Mouse (Mus musculus): Measurements from ENCODE around the gene 4933405L10Rik. TPM values are rescaled to one million over a fixed set of nuclear protein-coding genes. Genes with fewer than 3 reads are reported as not detected.

The 4933405L10Rik gene
- polyA plus RNA-seq, 1 experiment: 0.51 TPM

GRCm38 (mm10) chr8:105715042-105715441 is 7.6 kb downstream of the 4933405L10Rik start:
- Histone ChIP-seq H3K4me3 (replicated peaks; ENCODE audit: insufficient read depth, low read depth, low read length) (no peak overlapping the region), H3K27ac (ENCODE audit: insufficient read depth, low read length) (no peak overlapping the region), H3K4me1 (ENCODE audit: control insufficient read depth, insufficient read depth, low read length) (no peaks in the 10 kb centered on the region), H3K27me3 (ENCODE audit: control insufficient read depth, insufficient read depth, low read length) (no peaks in the 10 kb centered on the region)
- no peak for DNase-seq
- 36% methylated on average over 6 of the region's 6 CpGs for WGBS
- no peak for TF ChIP-seq CTCF (IDR thresholded peaks at IDR 0.05; ENCODE audit: borderline replicate concordance, insufficient read depth, low read depth, low read length)
- no peak for TF ChIP-seq POLR2A (IDR thresholded peaks at IDR 0.05; ENCODE audit: borderline replicate concordance, insufficient read depth, low read length)

DNA sequence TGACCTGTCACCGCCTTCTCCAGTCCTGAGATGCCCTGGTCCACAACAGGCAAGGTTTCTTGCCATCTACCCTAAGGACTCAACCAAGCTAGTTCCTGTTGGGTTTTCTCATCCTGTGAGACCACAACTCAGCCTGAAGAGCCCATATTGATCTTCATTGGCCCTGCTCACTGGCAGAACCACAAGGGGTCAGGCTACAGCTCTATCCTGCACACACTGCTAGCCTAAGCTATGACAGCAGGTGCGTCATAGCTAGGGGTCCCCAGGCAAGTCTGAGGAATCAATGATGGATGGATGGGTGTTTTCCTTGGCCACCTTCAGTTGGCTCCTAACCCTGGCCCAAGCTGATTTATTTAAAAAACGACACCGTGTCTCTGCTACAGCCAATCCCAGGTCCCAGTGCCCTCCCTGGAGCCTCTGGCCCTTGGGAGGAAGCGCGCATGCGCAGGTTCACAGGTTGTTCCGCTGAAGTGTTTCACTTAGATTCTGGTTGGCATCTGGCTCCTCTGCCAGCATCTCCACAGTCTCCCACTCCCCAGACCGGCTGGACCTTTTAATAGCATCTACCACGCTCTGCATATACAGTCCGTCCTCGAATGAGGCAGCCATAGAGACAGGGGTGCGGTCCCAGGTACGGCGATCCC is 9.0 kb downstream of the 4933405L10Rik start:
- TF ChIP-seq POLR2A (IDR thresholded peaks at IDR 0.05; ENCODE audit: borderline replicate concordance, insufficient read depth, low read length) (no peak), CTCF (IDR thresholded peaks at IDR 0.05; ENCODE audit: borderline replicate concordance, insufficient read depth, low read depth, low read length) (no peak)
- no peak overlapping the region for H3K27ac ChIP-seq (ENCODE audit: insufficient read depth, low read length)
- 93% methylated on average over 15 of the region's 15 CpGs for WGBS
- DNase-seq: no peak
- H3K4me1 ChIP-seq (ENCODE audit: control insufficient read depth, insufficient read depth, low read length): no peaks in the 10 kb centered on the region
- no peaks in the 10 kb centered on the region for H3K27me3 ChIP-seq (ENCODE audit: control insufficient read depth, insufficient read depth, low read length)
- no peak overlapping the region for H3K4me3 ChIP-seq (replicated peaks; ENCODE audit: insufficient read depth, low read depth, low read length)

DNA sequence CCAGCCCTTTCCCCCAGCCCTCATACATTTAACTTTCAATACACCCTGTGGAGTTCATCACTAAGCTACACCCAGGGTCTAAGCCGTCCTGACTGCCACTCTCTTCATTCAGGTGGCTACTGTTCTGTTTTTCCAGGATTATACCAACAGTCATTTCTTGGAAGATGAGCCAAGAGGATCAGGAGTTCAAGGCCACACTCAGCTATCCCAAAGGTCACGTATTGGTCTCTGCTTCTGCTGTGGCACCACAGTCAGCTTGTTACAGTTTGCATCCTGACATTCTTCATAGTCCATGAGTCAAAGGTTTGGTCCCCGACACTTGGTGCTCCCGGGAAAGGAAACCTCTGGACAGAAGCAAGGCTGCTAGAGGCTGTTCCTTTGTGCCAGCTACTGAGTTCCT is 12.2 kb downstream of the 4933405L10Rik start:
- H3K27me3 ChIP-seq (ENCODE audit: control insufficient read depth, insufficient read depth, low read length): no peaks in the 10 kb centered on the region
- no peak overlapping the region for H3K27ac ChIP-seq (ENCODE audit: insufficient read depth, low read length)
- no peak for TF ChIP-seq CTCF (IDR thresholded peaks at IDR 0.05; ENCODE audit: borderline replicate concordance, insufficient read depth, low read depth, low read length)
- no peak for TF ChIP-seq POLR2A (IDR thresholded peaks at IDR 0.05; ENCODE audit: borderline replicate concordance, insufficient read depth, low read length)
- no peak overlapping the region for H3K4me3 ChIP-seq (replicated peaks; ENCODE audit: insufficient read depth, low read depth, low read length)
- DNase-seq: no peak
- WGBS: 81% methylated on average over 4 of the region's 4 CpGs
- H3K4me1 ChIP-seq (ENCODE audit: control insufficient read depth, insufficient read depth, low read length): no peaks in the 10 kb centered on the region

GRCm38 (mm10) chr8:105722861-105723260 is 15.4 kb downstream of the 4933405L10Rik start:
- Histone ChIP-seq H3K27ac (ENCODE audit: insufficient read depth, low read length) (no peak overlapping the region), H3K27me3 (ENCODE audit: control insufficient read depth, insufficient read depth, low read length) (no peaks in the 10 kb centered on the region), H3K4me1 (ENCODE audit: control insufficient read depth, insufficient read depth, low read length) (no peaks in the 10 kb centered on the region), H3K4me3 (replicated peaks; ENCODE audit: insufficient read depth, low read depth, low read length) (no peak overlapping the region)
- no peak for DNase-seq
- TF ChIP-seq POLR2A (IDR thresholded peaks at IDR 0.05; ENCODE audit: borderline replicate concordance, insufficient read depth, low read length) (no peak), CTCF (IDR thresholded peaks at IDR 0.05; ENCODE audit: borderline replicate concordance, insufficient read depth, low read depth, low read length) (no peak)
- WGBS: 42% methylated on average over 9 of the region's 9 CpGs

- no peak overlapping the region for H3K27ac ChIP-seq (ENCODE audit: insufficient read depth, low read length)
- no peaks in the 10 kb centered on the region for H3K27me3 ChIP-seq (ENCODE audit: control insufficient read depth, insufficient read depth, low read length)
- no peaks in the 10 kb centered on the region for H3K4me1 ChIP-seq (ENCODE audit: control insufficient read depth, insufficient read depth, low read length)
- TF ChIP-seq POLR2A (IDR thresholded peaks at IDR 0.05; ENCODE audit: borderline replicate concordance, insufficient read depth, low read length) (no peak), CTCF (IDR thresholded peaks at IDR 0.05; ENCODE audit: borderline replicate concordance, insufficient read depth, low read depth, low read length) (no peak)
- 86% methylated on average over 5 of the region's 5 CpGs for WGBS
- no peak for DNase-seq
- H3K4me3 ChIP-seq (replicated peaks; ENCODE audit: insufficient read depth, low read depth, low read length): no peak overlapping the region
Observed at GRCm38 (mm10) chr8:105725726-105726125, 18.3 kb downstream of the 4933405L10Rik start.

GRCm38 (mm10) chr8:105727397-105728124 is 20.1 kb downstream of the 4933405L10Rik start:
- TF ChIP-seq POLR2A (IDR thresholded peaks at IDR 0.05; ENCODE audit: borderline replicate concordance, insufficient read depth, low read length) (no peak), CTCF (IDR thresholded peaks at IDR 0.05; ENCODE audit: borderline replicate concordance, insufficient read depth, low read depth, low read length) (no peak)
- Histone ChIP-seq H3K27ac (ENCODE audit: insufficient read depth, low read length) (no peak overlapping the region), H3K27me3 (ENCODE audit: control insufficient read depth, insufficient read depth, low read length) (no peaks in the 10 kb centered on the region), H3K4me1 (ENCODE audit: control insufficient read depth, insufficient read depth, low read length) (no peaks in the 10 kb centered on the region), H3K4me3 (replicated peaks; ENCODE audit: insufficient read depth, low read depth, low read length) (no peak overlapping the region)
- WGBS: 91% methylated on average over 18 of the region's 18 CpGs
- DNase-seq: no peak

- WGBS: 95% methylated on average over 5 of the region's 5 CpGs
- H3K4me1 ChIP-seq (ENCODE audit: control insufficient read depth, insufficient read depth, low read length): no peaks in the 10 kb centered on the region
Observed at GRCm38 (mm10) chr8:105732186-105732585, 24.7 kb downstream of the 4933405L10Rik start.

DNA sequence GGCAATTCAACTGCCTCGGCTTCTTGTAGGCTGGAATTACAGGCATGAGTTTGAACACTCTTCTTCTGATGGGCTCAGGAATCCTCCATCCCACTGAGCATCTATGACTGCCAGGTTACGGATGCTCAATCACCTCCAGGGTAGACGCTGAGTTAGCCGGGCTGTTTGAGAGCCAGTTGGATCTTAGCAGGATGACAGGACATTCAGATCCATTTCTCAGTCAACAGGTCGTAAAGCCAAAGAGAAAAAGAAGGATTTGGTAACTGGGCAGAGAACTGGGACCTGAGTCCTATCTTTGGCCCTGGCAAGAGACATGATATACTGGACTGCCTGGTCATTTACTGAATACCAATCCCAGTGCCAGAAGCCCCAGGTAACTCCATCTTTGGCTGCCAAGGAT is 31.8 kb downstream of the 4933405L10Rik start:
- DNase-seq: peak in 1 of 2 experiments; percentile 38
- WGBS: 30% methylated on average over 5 of the region's 5 CpGs
- no peak overlapping the region for H3K27ac ChIP-seq (ENCODE audit: insufficient read depth, low read length)
- H3K4me1 ChIP-seq (ENCODE audit: control insufficient read depth, insufficient read depth, low read length): peaks cover 4% of the 10 kb centered on the region; the same call in 1 of the 2 replicates
- no peak overlapping the region for H3K4me3 ChIP-seq (replicated peaks; ENCODE audit: insufficient read depth, low read depth, low read length)
- H3K27me3 ChIP-seq (ENCODE audit: control insufficient read depth, insufficient read depth, low read length): no peaks in the 10 kb centered on the region
- TF ChIP-seq POLR2A (IDR thresholded peaks at IDR 0.05; ENCODE audit: borderline replicate concordance, insufficient read depth, low read length) (no peak), CTCF (IDR thresholded peaks at IDR 0.05; ENCODE audit: borderline replicate concordance, insufficient read depth, low read depth, low read length) (no peak)

More at GRCm38 (mm10) chr8:105732186-105732585, 24.7 kb downstream of the 4933405L10Rik start:
- DNase-seq: no peak
- TF ChIP-seq CTCF (IDR thresholded peaks at IDR 0.05; ENCODE audit: borderline replicate concordance, insufficient read depth, low read depth, low read length) (no peak), POLR2A (IDR thresholded peaks at IDR 0.05; ENCODE audit: borderline replicate concordance, insufficient read depth, low read length) (no peak)
- H3K27me3 ChIP-seq (ENCODE audit: control insufficient read depth, insufficient read depth, low read length): no peaks in the 10 kb centered on the region
- H3K4me3 ChIP-seq (replicated peaks; ENCODE audit: insufficient read depth, low read depth, low read length): no peak overlapping the region
- H3K27ac ChIP-seq (ENCODE audit: insufficient read depth, low read length): no peak overlapping the region
